Mouse (Mus musculus) kidney, adult 18-20 months (tissue): ENCODE results near the gene Eif2ak3.

Experiments
- DNase-seq: peaks from one replicate; pipeline ENCODE4 v3.0.0; 2021

The Eif2ak3 gene

DNA sequence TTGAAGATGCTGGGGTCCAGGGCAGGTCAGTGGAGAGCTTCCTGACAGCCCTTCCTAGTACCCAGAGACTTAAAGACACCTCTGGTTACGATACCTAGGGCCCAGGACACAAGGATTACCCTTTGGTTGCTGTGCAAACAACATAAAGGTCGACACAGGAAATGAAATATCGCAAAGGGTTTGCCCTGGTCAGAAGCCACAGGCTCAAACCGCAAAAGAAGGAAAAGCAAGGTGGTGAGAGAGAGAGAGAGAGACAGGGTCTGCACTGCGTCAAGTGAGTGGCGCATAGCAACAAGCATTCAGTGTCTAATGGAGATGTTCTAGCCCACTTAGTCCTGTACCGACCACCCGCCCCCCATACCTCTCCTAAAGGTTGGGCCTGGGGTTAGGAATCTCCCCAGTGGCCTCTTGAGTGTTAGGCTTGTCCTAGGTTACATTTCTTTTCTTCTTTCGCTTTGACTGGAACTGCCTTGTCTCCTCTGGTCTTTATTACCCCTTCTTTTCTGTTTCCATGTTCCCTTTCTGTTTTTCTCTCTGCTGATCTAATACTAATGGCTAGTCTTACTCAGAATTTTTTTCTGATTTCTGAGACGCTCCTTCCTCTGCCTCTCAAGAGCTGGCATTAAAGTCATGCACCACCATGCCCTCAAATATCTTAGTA lies 13.0 kb upstream of the Eif2ak3 start:
- no peak for DNase-seq

DNA sequence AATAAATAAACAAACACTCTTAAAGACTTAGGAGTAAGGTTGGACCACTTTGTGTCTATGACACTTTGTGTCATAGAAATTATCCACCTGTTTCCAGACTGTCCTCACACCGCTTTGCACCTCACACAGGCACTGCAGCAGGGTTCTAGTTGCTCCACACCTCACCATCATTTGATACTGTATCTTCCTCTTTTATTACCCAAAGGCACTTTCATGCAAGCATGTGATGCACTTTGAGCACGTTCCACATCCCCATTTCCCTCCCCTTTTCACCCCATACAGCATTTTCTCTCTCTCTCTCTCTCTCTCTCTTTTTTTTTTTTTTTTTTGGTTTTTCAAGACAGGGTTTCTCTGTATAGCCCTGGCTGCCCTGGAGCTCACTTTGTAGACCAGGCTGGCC lies 7.0 kb upstream of the Eif2ak3 start:
- DNase-seq, result no peak

DNA sequence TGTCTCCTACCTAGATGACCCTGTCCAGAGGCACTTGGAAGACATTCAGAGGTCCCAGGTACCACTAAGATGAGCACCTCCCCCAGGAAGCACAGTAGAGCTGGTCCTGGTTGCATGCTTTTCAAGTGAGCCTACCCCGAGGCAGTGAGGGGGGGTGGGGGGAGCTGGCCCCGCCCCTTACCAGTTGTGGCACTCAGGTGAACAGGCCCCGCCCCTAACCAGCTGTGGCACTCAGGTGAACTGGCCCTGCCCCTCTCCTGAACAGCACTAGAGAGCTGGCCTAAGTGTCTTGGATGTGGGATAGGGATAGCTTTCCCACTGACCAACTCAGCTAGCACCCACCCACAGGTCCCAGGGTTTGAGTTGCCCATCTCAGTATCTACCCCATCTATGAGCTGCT lies 5.8 kb upstream of the Eif2ak3 start:
- no peak for DNase-seq

DNA sequence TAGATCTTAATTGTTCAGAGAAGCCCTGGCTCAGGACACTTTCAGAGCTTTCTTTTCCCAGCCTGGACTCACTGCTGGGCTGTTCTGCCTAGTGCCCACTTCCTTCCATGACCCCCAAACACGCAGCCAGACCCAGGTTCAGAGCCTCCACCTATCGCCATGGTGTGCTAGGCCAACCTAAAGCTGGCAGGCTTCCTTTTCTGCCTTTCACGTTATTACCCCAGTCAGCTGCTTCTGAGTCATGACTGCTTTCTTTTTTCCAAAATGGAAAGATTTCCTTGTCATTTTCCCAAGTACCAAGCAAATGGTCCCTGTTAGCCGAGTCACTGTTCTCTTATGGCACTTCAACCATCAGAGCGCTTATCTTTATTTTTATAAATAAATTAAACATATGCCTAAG lies 4.0 kb upstream of the Eif2ak3 start:
- DNase-seq, result no peak

DNA sequence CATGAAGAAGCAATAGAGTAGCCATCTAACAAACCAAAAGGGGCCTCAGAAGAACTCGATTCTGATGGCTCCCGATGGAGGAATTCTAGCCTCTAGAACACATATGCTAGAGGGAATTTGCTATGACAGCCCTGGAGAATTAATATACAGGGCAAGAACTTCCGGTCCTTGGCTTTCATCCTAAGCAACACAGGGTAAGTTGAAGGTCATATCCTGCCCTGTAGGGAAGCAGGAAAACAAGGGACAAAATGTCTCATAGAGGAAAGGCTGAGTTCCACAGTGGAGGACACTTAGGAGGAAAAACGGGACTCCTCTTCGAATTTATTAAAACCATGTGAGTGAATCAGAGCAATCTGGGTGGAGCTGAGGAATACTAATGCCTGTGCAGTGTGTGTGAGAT lies 1.3 kb upstream of the Eif2ak3 start:
- peak; percentile 30 for DNase-seq

DNA sequence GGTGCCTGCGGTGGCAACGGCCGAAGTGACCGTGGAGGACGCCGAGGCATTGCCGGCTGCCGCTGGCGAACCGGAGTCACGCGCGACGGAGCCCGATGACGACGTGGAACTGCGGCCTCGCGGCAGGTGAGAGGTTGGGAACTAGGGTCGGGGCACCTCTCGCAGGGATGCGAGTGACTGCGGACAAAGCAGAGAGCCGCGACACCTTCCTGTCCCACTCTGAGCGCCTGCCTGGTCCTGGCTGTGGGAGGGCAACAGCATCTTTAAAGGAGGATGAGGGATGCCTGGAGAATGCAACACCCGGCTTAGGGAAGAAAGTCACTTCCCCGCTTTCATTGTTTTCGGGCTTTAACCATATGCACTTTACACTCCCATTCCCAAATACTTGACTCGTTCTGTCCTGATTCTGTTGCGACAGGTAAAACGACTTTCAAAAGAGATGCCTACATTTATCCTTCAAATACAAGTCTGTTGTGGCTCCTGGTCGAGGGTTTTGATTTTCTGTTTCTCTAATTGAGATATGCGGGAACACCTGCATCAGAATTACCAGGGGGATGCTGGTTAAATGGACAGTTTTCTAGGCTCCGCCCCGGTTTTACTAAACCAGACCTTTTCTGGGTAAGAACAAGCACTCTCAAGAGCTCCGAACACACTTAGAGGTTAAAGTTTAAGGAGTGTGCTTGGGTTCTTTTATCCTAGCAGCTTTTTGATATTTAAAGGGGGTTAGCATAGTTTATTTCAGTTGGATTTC lies 756 bp downstream of the Eif2ak3 start:
- no peak for DNase-seq

DNA sequence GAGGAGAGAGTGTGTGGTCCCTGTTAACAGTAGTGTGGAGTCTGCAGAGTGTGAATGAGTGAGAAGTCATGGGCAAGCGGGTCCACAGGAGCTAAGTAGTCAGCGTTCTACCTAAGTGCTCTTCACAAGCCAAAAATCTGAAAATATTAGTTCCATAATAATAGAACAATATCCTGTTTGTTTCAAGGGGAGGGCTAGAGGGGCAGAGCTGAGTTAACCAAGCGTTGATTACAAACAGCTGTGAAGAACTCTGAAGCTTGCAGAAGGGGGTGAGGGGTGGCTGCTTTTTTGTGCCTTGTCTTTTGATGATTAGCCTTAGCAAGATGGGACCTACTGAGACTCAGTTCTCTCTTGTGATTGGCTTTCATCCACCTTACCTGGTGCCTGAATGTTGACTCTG lies 3.1 kb downstream of the Eif2ak3 start:
- no peak for DNase-seq

DNA sequence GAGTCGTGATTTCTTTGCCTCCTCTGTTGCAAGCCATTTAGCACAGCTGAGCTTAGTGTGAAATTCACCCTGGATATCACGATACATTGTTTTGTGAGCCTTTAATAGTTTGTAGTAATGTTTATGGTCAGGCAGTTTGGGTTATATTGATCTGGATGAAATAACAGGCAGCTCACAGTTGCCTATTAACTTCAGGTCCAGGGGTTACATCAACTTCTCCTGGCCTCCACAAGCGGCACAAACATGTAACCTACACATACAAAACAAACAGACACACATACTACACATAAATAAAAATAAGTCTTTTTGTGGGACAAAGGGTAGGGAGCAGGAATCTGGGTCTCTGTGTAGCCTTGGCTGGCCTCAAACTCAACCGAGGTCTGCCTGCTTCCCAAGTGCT lies 9.1 kb downstream of the Eif2ak3 start:
- no peak for DNase-seq

DNA sequence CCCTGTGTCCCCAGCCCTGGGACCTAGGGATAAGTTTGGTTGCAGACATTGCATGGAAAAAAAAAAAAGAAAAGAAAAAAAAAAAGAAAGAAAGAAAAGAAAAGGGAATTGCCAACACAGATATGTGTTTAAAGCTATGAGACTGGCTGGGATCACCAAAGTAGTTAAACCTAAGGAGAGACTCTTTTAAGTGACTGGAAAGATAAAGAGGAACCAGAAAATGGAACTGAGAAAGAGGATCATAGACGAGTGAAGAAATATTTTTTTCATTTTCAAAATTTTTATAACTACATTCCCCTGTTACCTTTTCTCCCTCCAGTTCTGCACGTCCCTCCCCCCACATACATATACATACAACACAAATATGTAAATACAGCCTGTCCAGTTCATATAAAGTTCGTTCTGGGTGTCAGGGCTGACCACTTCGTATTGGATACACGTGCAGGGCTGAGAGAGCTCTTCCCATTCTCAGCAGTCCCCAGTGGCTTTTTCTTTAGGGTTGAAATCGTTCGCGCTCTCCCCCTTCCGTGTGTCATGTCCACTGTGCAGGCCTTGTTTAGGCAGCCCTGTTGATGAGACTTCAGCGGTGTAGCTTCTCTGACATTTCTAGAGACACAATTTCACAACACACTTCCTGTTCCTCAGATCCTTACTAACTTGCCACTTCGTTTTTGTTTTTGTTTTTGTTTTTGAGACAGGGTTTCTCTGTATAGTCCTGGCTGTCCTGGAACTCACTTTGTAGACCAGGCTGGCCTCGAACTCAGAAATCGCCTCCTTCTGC lies 11.4 kb downstream of the Eif2ak3 start:
- DNase-seq, result no peak

DNA sequence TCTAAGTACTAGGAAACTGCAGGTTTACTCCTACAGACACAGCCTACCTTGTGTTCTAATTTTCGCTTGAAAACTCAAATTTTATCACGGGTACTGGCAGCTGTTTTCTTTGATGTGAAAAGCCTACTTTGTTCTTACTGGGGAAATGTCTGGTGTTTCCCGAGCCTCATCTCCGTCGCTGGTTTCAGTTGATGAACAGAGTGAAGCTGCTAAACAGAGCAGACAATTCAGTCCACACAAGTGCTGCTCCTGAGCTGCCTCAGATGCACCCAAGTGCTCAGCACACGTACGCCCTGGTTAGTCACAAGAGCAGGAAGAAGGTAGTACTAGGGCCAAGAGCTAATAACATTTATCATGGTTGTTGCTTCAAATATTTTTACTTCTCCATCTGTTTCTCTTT lies 18.4 kb downstream of the Eif2ak3 start:
- no peak for DNase-seq

DNA sequence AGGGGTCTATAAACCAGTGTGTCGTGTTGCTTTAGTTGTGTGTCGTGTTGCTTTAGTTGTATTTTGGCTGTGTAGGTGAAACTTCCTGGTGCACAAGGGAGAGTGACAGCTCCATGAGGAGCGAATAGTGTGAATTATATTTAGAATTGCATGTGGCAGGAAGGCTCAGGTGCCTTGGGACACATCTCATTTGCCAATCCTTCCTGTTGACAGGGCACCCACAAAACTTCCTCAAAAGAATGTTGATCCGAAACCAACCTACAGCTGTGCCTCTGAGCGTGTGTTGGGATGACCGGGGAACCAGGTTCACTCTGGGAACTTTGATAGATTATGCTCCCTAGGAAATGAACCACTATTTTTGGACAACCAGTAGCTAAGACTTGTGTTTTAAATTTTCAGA lies 20.0 kb downstream of the Eif2ak3 start:
- DNase-seq, result no peak

DNA sequence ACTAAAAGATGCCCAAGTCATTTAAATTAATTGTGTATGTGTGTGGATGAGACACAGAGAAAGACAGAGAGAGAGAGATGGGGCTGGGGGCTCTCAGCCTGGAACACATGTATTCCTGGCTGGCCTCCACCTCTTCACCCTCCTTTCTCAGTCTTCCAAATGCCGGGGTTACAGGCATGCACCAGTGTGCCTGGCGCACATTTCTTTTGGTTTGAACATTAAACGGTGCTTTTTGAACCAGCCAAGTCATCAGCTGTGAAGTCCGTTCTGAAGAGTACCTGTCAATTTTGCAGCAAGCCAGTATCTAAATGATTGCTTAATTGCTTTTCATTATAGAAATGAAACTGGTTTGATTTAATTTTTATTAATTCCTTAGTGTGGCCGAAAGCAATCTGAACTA lies 22.4 kb downstream of the Eif2ak3 start:
- DNase-seq, result peak; percentile 48

DNA sequence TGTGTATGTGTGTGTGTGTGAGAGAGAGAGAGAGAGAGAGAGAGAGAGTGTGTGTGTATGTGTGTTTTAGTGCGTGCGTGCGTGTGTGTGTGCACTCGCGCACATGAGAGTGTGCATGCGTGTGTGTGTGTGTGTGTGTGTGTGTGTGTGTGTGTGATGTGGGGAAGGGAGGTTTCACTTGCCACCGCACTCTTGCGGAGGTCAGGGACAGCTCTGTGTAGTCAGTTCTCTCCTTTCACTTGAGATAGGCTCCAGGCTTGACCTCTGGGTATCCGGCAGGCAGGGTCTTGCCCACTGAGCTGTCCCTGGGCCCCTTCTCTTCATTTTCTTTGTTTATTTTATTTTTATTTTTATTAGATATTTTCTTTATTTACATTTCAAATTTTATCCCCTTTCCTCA lies 23.0 kb downstream of the Eif2ak3 start:
- DNase-seq, result no peak

DNA sequence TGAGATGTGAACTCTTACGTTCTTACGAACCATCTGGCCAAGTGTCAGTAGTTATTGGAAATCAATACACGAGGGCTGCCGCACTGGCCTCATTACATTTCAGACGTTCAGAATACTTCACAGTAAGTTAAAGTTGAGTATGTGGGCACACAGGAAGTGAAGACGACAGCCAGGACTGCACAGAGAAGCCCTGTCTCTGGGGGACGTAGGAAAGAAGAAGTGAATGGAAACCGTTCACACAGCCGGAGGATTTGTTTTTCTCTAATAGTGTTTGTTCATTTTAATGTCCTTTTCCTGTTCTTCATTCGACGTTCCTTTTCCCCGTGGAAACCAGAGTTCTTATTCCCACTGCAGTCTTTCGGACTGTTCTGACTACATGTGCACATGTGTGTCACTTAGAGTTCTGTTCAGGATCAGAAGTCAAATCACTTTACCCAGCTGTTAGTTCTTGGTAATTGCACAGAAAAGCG lies 27.2 kb downstream of the Eif2ak3 start:
- no peak for DNase-seq

DNA sequence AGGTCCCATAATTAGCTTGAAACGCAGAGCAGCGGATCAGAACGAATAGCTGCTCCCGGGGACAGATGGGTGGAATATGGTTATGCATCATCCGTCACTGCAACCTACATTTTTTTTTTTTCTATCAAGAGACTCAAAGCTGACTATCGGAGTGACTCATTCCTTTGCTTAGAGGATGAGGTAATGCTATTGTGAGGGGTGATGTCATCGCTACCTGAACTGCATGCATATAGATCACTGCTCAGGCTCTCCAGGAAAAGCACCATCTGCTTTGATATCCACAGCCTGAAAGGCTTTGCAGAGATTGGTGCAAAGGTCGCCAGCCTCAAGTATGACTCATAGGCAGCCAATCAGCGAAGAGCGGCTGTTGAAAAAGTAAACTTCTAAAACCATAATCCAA lies 27.8 kb downstream of the Eif2ak3 start:
- no peak for DNase-seq

DNA sequence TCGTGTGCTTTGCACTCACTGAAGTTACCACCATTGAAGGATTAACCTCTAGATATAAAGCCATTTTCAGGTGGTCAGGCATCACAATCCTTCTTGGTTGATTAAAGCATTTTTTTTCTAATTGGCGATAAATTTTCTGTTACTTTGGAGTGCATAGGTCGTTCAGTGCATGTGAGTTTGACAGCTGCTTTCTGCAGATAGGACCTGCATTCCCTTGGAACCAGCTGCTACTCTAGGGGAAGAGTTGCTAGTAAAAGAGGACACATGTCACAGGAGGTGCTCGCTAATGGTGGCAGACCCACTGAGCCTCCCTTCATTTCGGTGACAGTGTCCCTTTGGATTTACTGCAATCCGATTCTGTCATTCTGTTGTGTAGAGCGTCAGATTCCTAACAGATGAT lies 28.3 kb downstream of the Eif2ak3 start:
- DNase-seq, result no peak

DNA sequence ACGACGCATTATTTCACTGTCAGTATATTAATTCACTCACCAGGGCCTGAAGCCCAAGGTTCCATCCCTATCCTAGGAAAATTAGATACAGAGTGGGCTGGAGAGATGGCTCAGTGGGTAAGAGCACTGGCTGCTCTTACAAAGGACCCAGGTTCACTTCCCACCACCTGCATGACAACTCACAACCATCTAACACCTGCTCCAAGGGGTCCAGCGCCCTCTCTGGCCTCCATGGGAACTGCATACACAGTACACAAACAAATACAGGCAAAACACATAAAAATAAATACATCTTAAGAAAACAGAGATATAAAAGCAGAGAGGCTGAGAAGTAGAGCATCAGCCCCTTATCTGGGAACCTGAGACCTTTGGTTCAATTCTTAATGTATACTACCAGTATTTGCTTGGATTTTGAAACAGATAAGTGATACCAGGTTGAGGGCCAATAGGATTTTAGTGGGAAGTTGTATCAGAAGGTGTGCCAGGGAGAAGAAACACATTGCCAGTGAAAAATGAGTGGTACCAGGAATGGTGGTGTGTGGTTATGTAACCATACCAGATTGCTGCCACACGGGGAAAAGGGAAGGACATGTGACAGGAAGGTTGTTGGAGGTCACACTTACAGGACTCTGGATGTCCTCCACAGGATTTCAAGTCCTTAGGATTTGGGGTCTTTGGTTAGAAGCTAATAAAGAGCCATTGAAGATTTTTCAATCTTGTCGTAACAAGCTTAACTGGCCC lies 29.9 kb downstream of the Eif2ak3 start:
- DNase-seq, result no peak

DNA sequence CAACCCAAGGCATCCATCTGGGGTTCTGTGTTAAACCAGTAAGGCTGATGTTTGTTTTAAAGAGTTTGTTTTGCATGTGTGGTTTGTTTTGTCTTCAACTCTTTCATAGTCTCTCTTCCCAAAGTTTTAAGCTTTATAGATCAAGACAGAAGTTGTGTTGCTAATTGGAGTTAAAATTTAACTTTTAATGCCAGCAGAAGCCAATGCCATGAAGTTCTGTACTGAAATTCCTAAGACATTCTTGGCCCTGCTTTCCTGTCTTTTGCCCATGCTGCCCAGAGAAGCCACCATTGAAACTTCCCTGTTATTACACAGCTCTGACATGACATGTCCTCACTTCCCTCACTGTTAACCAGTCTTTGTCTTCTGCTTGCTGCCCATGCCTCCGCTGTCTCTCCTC lies 30.7 kb downstream of the Eif2ak3 start:
- DNase-seq, result peak; percentile 18

DNA sequence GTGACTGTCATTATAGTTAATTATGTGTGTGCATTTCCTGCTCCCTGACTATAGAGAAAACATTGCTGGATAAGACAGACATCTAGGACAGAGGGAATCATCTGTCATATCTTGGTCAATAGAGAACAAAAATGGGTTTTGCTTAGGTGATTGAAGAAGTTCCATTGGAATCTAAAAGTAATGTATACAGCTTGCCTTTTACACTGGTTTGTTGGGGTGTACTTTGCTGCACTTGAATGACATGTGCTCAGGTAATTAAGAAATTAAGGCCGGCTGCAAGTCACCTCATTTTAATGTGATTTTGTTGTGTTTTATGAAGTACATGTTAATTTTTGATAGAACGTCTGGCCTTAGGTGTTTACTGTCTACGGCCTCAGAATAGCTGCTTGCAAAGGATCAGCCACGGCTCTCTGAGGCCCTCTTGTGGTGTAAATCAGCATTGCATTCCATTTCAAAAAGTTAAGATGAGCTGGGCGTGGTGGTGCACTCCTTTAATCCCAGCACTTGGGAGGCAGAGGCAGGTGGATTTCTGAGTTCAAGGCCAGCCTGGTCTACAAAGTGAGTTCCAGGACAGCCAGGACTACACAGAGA lies 36.5 kb downstream of the Eif2ak3 start:
- DNase-seq, result peak; percentile 82

DNA sequence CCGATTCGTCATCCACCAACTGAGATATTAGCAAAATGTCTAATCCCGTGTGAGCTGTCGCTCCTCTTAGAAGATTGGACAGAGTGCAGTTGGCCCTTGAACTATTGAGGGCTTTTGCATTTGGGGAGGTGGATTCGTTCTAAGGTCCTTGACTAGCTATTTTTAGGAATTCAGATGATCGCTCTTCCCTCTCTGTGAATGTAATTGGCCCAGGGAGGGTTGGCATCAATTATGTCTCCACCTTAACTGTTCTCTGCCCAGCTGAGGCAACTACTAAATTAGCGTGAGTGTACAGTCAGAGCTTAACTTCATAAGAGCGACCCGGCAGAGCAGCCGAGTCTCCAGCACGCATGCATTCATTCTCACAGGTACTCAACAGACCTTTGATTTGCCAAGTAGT lies 43.7 kb downstream of the Eif2ak3 start:
- DNase-seq, result no peak

DNA sequence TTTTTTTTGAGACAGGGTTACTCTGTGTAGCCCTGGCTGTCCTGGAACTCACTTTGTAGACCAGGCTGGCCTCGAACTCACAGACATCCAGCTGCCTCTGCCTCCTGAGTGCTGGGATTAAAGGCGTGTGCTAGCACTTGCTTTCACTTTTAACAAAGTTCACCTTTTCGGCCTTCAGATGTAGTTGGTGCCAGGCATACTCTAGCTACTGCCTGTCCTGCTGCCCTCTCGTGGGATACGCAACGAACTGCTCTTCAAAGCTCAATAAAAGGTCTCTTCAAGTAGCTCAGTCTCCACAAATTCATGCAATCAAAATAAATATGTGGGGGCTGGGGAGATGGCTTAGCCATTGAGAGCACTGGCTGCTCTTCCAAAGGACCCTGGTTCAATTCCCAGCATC lies 53.9 kb downstream of the Eif2ak3 start:
- DNase-seq, result no peak

DNA sequence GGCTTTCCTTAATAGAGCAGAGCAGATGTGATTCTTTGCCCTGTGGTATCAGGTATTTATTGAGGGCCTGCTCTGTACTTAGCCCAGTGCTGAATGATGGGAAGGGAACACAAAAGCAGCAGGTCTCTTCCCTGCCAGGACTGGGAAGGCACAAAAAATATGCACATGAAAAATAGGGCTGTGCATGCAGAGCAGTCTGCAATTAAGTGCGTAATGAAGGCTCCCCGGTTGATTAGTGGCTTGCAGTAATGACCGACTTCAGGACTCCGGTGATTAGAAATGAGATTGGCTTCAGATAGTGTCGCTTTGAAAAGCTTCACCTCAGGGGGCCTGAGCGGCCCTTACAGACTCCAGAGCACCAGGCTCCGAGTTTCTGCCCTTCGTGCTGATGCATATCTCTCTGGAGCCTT lies 55.3 kb downstream of the Eif2ak3 start:
- no peak for DNase-seq

DNA sequence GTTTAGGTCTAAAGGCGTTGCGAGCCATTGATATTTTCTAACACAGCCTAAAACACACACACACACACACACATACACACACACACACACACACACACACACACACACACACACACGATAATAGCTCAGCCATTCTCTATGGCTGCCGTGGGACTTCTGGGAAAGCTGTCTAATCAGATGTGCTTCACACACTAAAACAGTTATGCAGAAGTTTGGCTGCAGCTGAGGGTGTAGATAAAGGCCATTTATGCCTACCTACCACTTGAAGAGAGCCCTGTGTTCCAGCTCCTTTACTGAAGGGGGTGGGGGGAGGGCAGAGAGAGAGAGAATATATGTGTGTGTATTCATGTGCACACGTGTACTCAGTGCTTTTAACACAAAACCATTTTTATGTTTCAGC lies 59.4 kb downstream of the Eif2ak3 start:
- no peak for DNase-seq
